Mouse (Mus musculus): ENCODE measurements around the gene Zranb3.

Gene Zranb3

DNA sequence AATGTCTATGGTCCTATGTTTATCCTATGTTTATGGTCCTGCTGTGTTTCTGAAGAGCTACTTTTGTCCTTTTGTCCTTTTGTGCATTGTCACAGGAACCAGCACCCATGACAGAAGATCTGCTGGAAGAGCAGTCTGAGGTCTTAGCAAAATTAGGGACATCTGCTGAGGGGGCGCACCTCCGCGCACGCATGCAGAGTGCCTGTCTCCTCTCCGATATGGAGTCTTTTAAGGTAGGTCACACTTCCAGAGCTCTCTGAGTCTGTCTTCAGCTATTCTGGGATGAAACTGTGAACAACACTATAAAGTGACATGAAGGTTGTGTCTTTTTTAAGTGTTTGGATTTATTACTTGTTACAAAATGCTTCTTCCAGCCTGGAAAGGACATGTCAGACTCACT is 168.5 kb downstream of the Zranb3 start:
- DNase-seq, result no peak

DNA sequence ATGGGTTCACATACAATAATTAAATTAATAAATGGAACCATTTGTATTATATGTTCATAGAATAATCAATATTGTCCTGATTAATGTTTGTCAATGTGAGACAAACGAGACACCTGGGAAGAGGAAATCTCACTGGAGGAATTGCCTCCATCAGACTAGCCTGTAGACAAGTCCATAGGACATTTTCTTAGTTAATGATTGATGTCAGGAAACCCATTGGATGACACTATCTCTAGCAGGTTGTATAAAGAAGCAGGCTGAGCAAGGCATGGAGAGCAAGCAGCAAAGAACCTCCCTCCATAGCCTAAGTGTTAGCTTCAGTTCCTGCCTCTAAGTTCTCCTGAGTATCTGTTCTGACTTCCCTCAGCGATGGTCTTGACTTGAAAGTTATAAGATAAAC is 169.4 kb downstream of the Zranb3 start:
- no peak for DNase-seq

DNA sequence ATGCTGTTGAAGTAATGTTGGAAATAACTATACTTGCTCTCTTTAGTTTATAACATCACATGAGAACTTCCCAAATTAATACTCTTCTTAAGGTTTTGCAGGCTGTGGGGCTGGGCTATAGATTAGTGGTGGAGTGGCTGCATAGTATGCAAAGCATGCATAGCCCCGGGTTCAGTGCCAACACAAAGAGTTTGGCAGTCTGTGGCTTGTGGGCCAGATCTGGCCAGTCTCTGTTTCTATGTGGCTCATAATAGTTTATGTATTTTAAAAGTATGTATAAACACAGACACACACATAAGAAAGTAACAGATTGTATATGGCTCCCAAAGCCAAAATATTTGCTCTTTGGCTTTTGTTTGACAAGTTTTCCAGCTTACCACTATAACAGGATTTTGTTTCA is 187.0 kb downstream of the Zranb3 start:
- DNase-seq, result no peak

- DNase-seq, result no peak
These were observed 187.5 kb downstream of the Zranb3 start for GRCm38 (mm10) chr1:127915316-127915715.

GRCm38 (mm10) chr1:127913116-127913515 is 189.7 kb downstream of the Zranb3 start:
- DNase-seq, result no peak

- DNase-seq, result no peak
These were observed 198.0 kb downstream of the Zranb3 start for GRCm38 (mm10) chr1:127904774-127905385.
